Mouse (Mus musculus): ENCODE results near the gene Kcnv2. TPM values are rescaled to one million over a fixed set of nuclear protein-coding genes. Genes with fewer than 3 reads are reported as not detected.

Gene Kcnv2
- polyA plus RNA-seq, 1 experiment from 2014 or later: not detected

DNA sequence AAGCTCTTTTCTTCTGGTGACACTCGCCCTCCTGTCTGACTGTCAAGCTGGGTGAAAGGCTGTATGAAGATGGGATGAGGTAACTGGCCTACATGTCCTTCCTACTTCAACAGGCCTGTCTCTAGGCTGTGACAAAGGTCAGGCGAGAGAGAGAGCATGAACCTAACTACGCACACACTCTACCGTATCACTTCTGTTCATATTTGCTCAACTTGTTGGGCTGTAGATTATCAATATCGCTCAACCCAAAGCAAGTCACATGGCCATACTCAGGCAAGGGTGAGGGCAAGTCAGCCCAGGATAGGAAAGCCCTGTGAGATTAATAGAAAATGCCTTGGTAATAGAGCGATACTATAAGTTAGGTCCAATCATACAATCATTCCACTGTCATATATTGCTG is 5.2 kb downstream of the Kcnv2 start:
- no peak overlapping the region for H3K4me2 ChIP-seq (ENCODE audit: low read depth, low read length)
- no peak overlapping the region for H3K4me3 ChIP-seq (ENCODE audit: low read depth, low read length)
- no peaks in the 10 kb centered on the region for H3K9me3 ChIP-seq (ENCODE audit: low read length)
- no peaks in the 10 kb centered on the region for H3K36me3 ChIP-seq (replicated peaks; ENCODE audit: insufficient read depth, low read length)
- WGBS (ENCODE audit: insufficient replicate concordance): 65% methylated on average over 6 of the region's 6 CpGs
- no peak overlapping the region for H3K27ac ChIP-seq (ENCODE audit: low read depth)
- TF ChIP-seq CTCF (IDR thresholded peaks at IDR 0.05; ENCODE audit: low read depth) (no peak), EP300 (IDR thresholded peaks at IDR 0.05; ENCODE audit: low read depth) (peak; percentile 32; the same call in 1 of the 2 replicates)
- ATAC-seq (peak; percentile 92), DNase-seq (peak; percentile 33)
- H3K9ac ChIP-seq (replicated peaks): no peak overlapping the region
- no peaks in the 10 kb centered on the region for H3K27me3 ChIP-seq (ENCODE audit: insufficient read depth, low read length)
- H3K4me1 ChIP-seq (ENCODE audit: insufficient read depth): no peaks in the 10 kb centered on the region

DNA sequence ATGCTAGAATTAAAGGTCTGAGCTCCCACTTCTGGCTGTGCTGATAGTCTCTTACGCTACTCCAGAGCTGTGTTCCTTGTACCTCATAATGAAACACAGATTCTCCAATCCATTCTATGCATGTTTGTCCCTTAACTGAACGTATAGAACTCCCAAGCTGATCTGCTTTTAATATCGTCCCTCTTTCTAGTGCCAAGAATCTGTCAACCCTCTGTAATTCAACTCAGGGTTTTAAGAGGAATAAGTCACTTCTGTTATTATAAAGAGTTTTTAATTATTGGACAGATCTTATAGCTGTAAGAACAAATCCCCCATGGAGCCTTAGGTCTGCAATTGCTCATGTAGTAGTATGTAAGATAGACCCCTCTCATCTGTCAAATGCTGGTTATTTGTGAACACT is 5.8 kb downstream of the Kcnv2 start:
- H3K9ac ChIP-seq (replicated peaks): no peak overlapping the region
- H3K9me3 ChIP-seq (ENCODE audit: low read length): no peaks in the 10 kb centered on the region
- no peaks in the 10 kb centered on the region for H3K27me3 ChIP-seq (ENCODE audit: insufficient read depth, low read length)
- no peak for DNase-seq
- 56% methylated on average over 3 of the region's 3 CpGs for WGBS (ENCODE audit: insufficient replicate concordance)
- ATAC-seq: no peak
- no peaks in the 10 kb centered on the region for H3K36me3 ChIP-seq (replicated peaks; ENCODE audit: insufficient read depth, low read length)
- TF ChIP-seq CTCF (IDR thresholded peaks at IDR 0.05; ENCODE audit: low read depth) (no peak), EP300 (IDR thresholded peaks at IDR 0.05; ENCODE audit: low read depth) (no peak)
- H3K4me1 ChIP-seq (ENCODE audit: insufficient read depth): no peaks in the 10 kb centered on the region
- H3K4me3 ChIP-seq (ENCODE audit: low read depth, low read length): no peak overlapping the region
- 0 out of 2 replicates have a peak overlapping the region, but pooled peaks have one; percentile 1 for H3K27ac ChIP-seq (ENCODE audit: low read depth)
- H3K4me2 ChIP-seq (ENCODE audit: low read depth, low read length): no peak overlapping the region

DNA sequence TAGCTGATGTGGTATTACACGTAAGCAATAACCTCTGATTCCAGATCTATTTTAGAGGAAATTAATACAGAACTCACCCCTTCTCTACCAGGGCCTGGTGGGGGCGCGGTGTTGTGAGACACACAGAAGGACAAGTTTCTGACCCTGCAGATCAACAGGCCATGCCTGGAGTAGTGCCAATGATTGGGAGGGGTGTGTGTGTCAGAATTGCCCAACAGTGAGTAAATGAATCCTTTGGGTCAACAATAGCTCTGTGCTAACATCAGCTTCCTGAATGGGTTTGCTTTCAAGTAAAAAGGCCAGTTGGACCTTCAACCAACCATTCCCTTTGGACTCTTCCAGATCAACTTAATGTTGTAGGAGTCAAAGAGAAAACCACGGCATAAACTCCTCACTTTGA is 6.3 kb downstream of the Kcnv2 start:
- H3K4me2 ChIP-seq (ENCODE audit: low read depth, low read length): 0 out of 2 replicates have a peak overlapping the region, but pooled peaks have one; percentile 7
- 52% methylated on average over 4 of the region's 4 CpGs for WGBS (ENCODE audit: insufficient replicate concordance)
- ATAC-seq: peak; percentile 83

DNA sequence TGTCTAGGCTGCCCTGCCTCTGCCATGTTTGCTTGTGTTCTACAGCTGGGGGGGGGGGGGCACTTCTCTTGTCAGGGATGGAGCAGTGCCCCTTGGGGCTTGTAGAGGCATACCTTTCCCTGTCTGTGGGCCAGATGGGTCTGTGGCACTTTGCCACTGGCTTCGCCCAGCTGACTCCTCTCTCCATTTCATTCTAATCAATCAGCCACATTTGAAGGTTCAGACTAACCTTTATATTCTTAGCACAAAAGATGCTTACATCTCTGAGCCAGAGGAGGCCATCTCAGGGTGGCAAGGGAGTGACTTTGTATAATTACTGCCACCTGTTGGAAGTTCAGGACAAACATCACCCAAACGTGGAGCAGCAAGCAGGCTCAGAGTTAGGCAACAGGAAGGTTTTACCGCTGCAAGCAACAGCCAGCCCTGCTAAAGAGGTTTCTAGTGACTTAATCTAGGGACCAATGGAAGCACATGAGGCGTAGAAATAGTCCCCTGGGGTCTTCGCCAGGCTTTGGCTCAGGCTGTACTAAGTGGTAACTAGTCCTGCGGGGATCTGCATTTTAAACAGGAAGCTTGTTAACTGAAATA is 9.9 kb downstream of the Kcnv2 start:
- 60% methylated on average over 6 of the region's 6 CpGs for WGBS (ENCODE audit: insufficient replicate concordance)
- no peak for ATAC-seq
- no peak overlapping the region for H3K27ac ChIP-seq (ENCODE audit: low read depth)
- H3K4me2 ChIP-seq (ENCODE audit: low read depth, low read length): no peak overlapping the region
- no peak for TF ChIP-seq EP300 (IDR thresholded peaks at IDR 0.05; ENCODE audit: low read depth)
- TF ChIP-seq CTCF (IDR thresholded peaks at IDR 0.05; ENCODE audit: low read depth): peak; percentile 42
- H3K36me3 ChIP-seq (replicated peaks; ENCODE audit: insufficient read depth, low read length): no peaks in the 10 kb centered on the region
- no peak overlapping the region for H3K4me3 ChIP-seq (ENCODE audit: low read depth, low read length)
- no peaks in the 10 kb centered on the region for H3K9me3 ChIP-seq (ENCODE audit: low read length)
- DNase-seq: no peak
- H3K27me3 ChIP-seq (ENCODE audit: insufficient read depth, low read length): no peaks in the 10 kb centered on the region
- no peak overlapping the region for H3K9ac ChIP-seq (replicated peaks)
- no peaks in the 10 kb centered on the region for H3K4me1 ChIP-seq (ENCODE audit: insufficient read depth)

More for the DNA sequence above, 6.3 kb downstream of the Kcnv2 start:
- H3K9me3 ChIP-seq (ENCODE audit: low read length): no peaks in the 10 kb centered on the region
- no peaks in the 10 kb centered on the region for H3K27me3 ChIP-seq (ENCODE audit: insufficient read depth, low read length)
- H3K9ac ChIP-seq (replicated peaks): no peak overlapping the region
- peak; percentile 88 for DNase-seq
- peak; percentile 23; the same call in 1 of the 2 replicates for TF ChIP-seq CTCF (IDR thresholded peaks at IDR 0.05; ENCODE audit: low read depth)
- TF ChIP-seq EP300 (IDR thresholded peaks at IDR 0.05; ENCODE audit: low read depth): peak; percentile 76
- no peak overlapping the region for H3K27ac ChIP-seq (ENCODE audit: low read depth)
- no peaks in the 10 kb centered on the region for H3K4me1 ChIP-seq (ENCODE audit: insufficient read depth)
- no peak overlapping the region for H3K4me3 ChIP-seq (ENCODE audit: low read depth, low read length)
- H3K36me3 ChIP-seq (replicated peaks; ENCODE audit: insufficient read depth, low read length): no peaks in the 10 kb centered on the region

DNA sequence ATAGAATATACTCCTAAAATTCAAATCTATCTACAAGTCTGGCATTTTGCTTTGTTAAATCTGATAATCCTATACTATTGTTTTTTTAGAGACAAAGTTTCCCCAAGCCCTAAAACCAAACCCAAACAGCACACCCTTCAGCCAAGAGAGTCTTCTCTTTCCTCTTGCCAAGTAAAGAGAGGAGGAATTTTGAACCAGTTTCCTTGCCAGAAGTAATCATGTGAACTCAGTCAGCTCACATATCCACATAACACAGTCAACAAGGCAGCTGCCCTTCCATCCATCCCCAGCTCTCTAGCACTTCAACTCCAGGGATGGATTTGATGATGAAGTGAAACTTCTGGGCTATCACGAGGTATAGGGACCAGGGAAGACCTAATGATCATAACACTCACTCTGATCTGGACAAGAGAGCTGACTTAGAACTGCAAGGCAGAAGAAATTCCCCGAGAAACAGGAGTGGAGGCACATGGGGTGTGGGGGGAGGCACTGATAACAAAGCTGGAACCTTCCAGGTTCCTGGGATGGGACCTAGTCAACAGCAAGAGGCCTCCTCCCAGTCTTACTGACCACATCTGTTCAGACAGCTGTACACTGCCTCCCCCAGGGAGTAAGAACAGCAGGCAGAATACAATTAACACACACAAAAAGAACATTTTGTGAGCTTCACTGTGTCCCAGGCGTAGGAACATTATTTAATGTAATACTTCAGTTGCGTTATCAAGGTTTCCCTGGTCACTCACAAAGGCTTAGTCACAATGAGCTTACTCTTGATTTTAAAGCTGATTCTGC is 13.9 kb downstream of the Kcnv2 start:
- no peak for DNase-seq
- no peak overlapping the region for H3K4me2 ChIP-seq (ENCODE audit: low read depth, low read length)
- no peak overlapping the region for H3K4me3 ChIP-seq (ENCODE audit: low read depth, low read length)
- H3K9ac ChIP-seq (replicated peaks): no peak overlapping the region
- no peak overlapping the region for H3K27ac ChIP-seq (ENCODE audit: low read depth)
- H3K27me3 ChIP-seq (ENCODE audit: insufficient read depth, low read length): no peaks in the 10 kb centered on the region
- TF ChIP-seq EP300 (IDR thresholded peaks at IDR 0.05; ENCODE audit: low read depth) (no peak), CTCF (IDR thresholded peaks at IDR 0.05; ENCODE audit: low read depth) (no peak)
- no peak for ATAC-seq
- no peaks in the 10 kb centered on the region for H3K9me3 ChIP-seq (ENCODE audit: low read length)
- H3K4me1 ChIP-seq (ENCODE audit: insufficient read depth): no peaks in the 10 kb centered on the region
- no peaks in the 10 kb centered on the region for H3K36me3 ChIP-seq (replicated peaks; ENCODE audit: insufficient read depth, low read length)
- 76% methylated on average over 4 of the region's 4 CpGs for WGBS (ENCODE audit: insufficient replicate concordance)

DNA sequence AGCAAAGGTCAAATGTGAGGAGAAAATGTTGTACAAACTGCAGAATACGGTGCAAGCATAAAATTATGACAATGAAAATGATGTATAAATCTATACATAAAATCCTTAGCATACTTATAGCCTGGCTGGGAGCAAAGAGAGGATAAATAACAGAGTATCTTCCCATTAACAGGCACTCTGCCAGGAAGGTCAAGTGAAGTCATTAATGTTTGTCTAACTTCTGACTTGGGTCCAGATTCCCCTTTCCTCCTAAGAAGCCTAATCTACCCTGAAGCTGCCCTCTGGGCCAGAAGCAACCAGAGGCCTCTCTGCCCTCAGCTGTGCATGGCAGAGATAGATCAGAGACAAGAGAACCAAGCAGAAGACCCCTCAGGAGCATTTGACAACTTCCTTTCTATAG is 24.1 kb downstream of the Kcnv2 start:
- ATAC-seq (no peak), DNase-seq (no peak)
- Histone ChIP-seq H3K4me2 (ENCODE audit: low read depth, low read length) (no peak overlapping the region), H3K36me3 (replicated peaks; ENCODE audit: insufficient read depth, low read length) (no peaks in the 10 kb centered on the region), H3K9me3 (ENCODE audit: low read length) (no peaks in the 10 kb centered on the region), H3K4me3 (ENCODE audit: low read depth, low read length) (no peak overlapping the region), H3K4me1 (ENCODE audit: insufficient read depth) (no peaks in the 10 kb centered on the region), H3K27ac (ENCODE audit: low read depth) (no peak overlapping the region), H3K9ac (replicated peaks) (no peak overlapping the region), H3K27me3 (ENCODE audit: insufficient read depth, low read length) (no peaks in the 10 kb centered on the region)
- no peak for TF ChIP-seq EP300 (IDR thresholded peaks at IDR 0.05; ENCODE audit: low read depth)
- TF ChIP-seq CTCF (IDR thresholded peaks at IDR 0.05; ENCODE audit: low read depth): no peak
- 83% methylated on average over 1 of the region's 1 CpGs for whole genome bisulfite sequencing (ENCODE audit: insufficient replicate concordance)

Data from liver, postnatal 0 days (tissue).